Mouse (Mus musculus) layer of hippocampus, postnatal 25 days (tissue): ENCODE results near the gene Gigyf1. TPM values are rescaled to one million over a fixed set of nuclear protein-coding genes. Genes with fewer than 3 reads are reported as not detected.

Source experiments
- DNase-seq, 2 experiments: peaks; one replicate each; pipeline ENCODE4 v3.0.0; 2022; ENCODE audit warnings: mixed read lengths in 2 of 2, low spot score in 1 of 2; ENCODE audit errors: extremely low spot score in 1 of 2
- total RNA-seq, 2 experiments: library from RNA; stranded (reverse); gene quantifications; 2 replicates each; pipeline ENCODE4 v1.2.3; 2021

Gene Gigyf1
- total RNA-seq, 2 experiments from 2014 or later: 44.8 to 54.9 TPM

DNA sequence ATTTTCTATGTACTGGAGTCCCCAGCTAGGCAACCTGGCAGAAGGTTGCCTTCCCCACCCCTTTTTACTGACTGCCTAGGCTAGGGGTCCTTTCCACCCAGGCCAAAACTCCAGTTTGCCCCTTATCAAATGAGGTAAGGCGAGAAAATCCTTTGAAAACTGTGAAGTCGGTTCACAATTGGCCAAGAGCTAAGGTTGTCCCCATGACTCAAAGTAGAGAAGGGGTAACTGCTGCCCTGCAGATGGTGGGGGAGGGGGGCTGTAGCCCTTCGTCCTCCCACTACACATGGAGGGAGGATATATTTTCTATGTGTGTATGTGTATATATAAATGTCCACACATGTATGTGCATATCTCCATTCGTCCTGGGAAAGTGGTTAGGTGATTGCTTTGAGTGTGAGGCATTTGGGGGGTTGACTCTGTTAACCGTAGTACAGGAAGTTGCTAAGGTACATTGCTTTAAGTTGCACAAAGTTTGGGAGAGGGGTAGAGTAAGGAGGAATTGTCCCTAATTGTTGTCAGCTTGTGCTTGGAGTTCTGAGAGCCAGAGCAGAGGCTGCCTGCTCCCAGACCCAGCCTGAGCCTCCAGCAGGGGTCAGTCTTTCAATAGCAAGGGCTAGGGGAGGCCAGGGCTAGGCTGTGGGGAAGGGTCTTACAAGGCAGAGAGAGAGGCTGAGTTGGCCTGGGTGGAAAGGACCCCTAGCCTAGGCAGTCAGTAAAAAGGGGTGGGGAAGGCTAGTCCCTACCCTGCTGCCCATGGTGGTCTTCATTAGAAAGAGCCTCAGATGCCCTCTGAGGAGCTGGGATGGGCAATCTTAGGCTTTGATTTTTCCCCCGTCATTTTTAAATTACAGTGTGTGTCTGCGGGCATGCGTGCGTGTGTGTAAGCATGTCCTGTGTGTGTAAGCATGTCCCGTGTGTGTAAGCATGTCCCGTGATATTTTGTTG is 5.2 kb upstream of the Gigyf1 start:
- peak in 1 of 2 experiments; percentile 34 for DNase-seq

DNA sequence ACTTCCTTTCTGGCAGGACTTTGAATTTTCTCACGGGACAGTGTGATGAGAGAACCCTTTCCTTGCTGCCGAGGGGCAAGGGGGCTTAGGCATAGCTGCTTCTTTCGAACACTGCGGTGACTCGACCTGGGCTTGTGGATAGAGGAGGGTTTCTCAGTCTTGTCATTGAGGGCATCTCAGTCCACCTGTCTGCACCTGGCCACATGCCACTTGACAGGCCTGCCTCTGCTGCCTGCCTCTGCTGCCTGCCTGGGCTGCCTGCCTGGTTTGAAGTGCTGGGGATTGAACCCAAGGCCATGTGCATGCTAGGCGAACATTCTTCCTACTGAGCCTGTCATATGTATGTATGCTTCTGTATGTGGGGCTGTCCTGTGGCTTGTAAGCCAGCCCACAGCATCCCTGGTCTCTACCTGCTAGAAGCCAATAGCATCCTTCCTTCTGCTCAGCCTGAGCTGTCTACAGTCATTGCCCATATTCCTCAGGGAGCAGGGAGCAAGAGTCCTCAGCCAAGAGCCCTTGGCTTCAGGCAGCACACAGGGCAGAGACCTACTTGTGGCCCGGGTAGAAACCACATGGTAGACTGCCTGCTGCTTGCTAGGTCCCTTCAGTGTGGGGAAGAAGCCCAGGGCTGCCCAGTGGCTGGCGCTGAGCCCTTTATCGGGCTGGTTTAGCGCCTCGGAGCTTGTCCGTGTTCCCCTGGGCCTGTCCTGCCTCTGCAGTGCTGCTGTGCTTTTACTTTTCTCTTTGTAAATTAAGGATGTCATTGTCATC is 4.2 kb upstream of the Gigyf1 start:
- no peak for DNase-seq

DNA sequence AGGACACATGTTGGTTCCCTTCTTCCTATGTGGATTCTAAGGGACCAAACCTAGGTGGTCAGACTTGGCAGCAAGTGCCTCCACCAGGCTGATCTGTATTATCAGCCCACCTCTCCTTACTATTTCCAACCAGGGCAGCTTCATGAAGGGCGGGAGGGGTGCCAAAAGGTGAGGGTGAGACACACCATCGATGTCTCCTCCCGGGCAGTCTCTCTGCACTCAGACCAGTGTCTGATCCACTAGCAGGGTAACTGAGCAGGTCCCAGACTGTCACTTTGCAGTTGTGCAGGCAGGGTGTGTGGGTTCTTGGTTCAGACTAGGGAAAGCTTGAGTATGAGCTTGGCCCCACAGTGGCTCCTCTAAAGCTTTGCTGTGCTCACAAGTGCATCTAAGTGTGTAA is 3.5 kb upstream of the Gigyf1 start:
- DNase-seq: no peak

DNA sequence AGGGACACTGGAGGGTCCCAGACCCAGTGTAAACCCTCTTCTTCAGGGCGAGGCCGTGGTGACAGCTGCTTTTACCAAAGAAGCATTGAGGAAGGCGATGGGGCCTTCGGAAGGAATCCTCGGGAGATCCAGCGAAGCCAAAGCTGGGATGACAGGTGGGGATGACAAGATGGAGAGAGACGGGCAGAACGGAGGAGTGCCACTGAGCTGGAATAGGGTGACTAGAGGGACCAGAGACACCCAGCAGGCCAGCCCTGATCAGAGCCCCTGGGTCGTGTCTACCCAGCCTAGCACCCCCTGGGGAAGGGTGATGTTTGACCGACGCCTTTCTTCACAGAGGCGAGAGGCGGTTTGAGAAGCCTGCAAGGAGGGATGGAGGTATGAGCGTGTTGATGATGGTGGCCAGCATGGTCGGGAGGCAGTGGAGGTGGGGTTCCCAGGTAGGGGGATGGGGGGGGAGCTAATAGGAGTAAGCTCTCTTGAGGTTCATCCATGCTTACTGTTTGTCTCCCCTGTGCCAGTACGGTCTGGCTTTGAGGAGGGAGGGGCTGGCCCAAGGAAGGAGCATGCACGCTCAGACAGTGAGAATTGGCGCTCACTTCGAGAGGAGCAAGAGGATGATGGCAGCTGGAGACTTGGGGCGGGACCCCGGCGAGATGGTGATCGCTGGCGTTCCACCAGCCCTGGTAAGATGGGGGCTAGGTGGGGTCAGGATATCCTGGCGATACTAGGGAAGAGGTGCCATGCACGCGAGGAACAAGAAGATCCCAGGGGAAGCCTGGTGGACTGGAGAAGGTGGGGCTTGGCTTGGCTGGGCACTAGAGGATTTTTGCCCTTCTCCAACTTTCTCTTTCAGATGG is 1.6 kb downstream of the Gigyf1 start:
- no peak for DNase-seq

DNA sequence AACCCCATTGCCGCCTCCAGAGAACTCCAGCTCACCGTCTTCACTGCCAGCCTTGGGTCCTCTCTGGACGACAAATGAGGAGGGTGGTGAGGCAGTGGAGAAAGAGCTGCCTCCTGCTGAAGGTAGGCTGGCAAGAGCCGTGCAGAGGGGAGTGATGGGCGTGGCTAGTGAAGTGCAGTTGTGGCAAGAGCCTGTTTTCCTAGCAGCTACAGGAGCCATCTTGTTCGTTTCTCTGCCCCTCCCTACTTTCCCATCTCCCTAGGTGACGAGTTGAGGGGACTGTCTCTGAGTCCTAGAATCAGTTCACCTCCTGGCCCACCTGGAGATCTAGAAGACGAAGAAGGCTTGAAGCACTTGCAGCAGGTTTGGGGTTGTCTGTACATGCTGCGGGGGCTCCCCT is 3.5 kb downstream of the Gigyf1 start:
- DNase-seq: no peak

DNA sequence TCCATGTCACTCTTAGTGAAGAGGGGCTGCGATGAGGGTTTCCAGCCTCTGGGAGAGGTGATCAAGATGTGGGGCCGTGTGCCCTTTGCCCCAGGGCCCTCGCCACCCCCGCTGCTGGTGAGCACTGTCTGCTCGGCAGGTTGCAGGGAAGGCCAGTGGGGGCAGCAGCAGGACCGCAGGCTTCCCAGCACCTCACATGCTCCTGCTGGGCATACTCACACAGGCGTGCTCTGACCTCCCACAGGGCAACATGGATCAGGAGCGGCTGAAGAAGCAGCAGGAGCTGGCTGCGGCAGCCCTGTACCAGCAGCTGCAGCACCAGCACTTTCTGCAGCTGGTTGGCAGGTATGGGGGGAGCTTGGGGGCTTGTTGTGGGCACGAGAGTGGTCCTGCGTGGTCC is 4.4 kb downstream of the Gigyf1 start:
- DNase-seq: no peak

DNA sequence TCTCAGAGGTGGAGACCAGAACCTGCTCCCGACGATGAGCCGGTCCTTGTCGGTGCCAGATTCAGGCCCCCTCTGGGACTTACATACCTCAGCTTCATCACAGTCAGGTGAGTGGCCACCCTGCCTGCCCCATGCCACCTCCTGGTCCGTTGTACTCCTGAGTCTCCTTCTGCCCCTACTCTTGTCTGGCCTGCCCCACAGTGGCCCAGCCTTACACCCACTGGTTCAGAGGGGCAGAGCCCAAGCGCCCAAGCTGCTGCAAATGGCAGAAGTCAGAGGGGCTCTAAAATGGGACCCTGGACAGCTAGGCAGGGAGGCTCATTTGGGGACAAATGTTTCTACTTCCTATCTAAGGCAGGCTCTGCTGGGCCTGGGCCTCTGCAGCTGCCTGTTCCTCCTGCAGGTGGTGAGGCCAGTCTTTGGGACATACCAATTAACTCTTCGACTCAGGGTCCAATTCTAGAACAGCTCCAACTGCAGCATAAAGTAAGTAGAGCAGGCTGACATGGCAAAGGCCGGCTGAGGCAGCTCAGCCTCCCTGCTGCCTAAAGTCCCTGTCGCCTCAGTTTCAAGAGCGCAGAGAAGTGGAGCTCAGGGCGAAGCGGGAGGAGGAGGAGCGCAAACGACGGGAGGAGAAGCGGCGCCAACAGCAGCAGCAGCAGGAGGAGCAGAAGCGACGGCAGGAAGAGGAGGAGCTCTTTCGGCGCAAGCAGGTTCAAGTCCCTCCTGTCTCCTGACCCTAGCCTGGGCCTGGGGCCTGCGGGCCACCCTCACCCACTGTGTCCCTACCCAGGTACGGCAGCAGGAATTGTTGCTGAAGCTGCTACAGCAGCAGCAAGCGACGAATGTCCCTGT is 5.3 kb downstream of the Gigyf1 start:
- DNase-seq: no peak

DNA sequence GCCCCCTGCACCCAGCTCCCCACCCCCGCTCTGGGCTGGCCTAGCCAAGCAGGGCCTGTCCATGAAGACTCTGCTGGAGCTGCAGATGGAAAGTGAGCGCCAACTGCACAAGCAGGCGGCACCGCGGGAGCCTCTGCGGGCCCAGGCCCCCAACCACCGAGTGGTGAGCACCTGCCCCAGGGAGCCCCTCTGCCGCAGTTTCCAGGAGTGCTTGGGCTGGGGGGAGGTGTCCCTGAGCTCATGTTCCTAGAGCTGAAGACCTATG is 5.8 kb downstream of the Gigyf1 start:
- DNase-seq: no peak

DNA sequence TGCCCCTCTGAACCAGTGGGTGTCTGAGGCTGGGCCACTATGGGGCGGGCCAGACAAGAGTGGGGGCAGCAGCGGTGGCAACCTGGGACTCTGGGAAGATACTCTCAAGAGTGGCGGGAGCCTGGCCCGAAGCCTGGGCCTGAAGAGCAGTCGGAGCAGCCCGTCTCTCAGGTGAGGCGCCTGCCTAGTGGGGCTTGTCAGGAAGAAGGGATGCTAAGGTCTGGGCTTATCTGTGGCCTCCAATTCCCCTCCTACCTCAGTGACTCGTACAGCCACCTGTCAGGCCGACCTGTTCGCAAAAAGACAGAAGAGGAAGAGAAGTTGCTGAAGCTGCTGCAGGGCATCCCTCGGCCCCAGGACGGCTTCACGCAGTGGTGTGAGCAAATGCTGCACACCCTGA is 6.3 kb downstream of the Gigyf1 start:
- no peak for DNase-seq

DNA sequence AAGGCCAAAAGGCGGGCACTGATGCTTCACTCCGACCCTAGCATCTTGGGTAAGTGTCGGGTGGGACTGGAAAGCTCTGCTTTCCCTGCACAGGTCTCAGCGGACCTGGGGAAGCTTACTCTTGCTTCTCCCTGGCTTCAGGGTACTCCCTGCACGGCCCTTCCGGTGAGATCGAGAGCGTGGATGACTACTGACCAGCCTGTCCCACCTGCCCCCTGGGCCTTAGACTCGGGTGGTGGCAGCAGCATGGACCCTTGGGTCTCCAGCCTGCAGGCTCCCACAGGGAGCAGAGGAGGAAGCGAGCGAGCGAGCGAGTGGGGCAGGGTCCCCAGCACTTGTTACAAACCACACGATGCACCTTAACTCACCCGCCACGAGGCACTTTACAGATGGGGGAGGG is 7.2 kb downstream of the Gigyf1 start:
- DNase-seq: no peak

DNA sequence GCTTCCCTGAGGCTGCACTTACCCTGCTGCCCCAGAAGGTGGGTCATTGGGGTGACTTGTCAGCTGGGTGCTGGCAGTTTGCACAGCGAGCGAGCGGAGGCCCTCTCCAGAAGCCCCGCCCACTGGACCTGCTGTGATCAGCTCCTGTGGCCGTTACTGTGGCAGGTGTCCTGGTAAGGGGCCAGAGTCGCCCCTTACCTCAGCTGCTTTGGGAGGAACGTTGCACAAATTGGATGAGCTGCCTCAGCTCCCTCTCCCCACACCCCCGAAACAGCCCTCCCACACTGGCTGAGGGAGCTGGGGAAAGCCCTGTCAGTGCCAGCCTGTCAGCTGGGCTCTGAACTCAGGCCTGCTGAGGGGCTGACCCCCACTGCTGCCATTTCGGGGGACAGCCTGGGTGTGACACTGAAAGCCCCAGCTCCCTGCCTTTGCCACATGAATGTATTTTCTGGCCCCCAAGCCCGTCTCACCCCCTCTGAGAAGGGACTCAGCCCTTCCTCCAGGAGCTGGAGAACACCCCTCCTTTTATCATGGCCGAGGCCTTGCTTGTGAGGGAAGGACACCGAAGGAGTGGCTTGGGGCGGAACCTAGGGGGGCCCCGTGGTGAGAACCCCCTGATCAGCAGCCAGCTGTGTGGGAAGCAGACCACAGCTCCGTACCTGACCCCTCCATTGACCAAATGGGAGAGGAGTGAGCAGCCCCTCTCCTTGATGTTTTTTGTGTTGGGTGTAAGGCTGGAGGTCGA is 8.0 kb downstream of the Gigyf1 start:
- no peak for DNase-seq

DNA sequence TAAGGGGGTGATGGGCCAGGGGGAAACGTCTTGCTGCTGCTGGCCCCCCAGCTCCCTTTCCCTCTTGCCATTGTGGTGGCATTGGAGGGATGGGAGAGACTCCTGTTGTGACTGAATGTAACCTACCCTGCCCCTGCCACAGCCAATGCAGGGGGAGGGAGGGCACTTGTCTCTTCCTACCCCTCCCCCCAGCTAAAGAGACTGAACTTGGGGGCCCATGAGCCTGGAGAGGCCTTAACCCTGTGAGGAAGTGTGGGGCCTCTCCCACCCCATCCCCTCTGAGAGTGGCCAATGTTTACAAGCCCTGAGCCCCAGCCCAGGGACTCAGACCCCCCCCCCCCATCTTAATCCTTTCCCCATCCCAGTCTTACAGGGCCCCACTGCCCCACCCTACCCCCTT is 9.1 kb downstream of the Gigyf1 start:
- no peak for DNase-seq

DNA sequence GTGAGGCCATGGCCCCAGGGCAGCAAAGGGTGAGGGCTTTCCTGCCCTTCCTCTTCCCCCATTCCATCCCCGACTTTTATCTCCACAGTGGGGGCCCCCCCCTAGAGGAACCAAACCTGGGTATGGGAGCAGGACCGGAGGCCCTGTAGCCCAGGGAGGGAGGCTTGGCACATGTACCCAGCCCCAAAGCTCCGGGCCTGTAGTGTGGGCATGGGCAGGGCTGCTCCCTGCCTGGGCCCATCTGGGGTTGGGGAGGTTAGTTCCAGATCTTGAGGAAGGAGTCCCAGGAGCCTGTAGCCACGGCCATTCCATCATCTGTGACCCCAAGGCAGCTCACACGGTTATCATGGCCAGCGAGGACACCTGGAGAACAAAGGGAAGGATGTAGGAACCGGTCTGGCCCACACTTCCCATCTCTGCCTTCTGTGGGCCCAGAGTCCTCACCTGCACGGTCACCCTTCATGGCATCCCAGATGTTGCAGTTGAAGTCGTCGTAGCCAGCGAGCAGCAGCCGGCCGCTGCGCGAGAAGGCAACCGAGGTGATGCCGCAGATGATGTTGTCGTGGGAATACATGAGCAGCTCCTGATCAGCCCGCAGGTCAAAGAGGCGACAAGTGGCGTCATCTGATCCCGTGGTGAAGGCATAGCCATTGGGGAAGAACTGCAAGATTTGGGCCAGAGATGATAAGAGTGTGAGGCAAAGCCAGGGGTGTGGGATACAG is 10.1 kb downstream of the Gigyf1 start:
- no peak for DNase-seq

DNA sequence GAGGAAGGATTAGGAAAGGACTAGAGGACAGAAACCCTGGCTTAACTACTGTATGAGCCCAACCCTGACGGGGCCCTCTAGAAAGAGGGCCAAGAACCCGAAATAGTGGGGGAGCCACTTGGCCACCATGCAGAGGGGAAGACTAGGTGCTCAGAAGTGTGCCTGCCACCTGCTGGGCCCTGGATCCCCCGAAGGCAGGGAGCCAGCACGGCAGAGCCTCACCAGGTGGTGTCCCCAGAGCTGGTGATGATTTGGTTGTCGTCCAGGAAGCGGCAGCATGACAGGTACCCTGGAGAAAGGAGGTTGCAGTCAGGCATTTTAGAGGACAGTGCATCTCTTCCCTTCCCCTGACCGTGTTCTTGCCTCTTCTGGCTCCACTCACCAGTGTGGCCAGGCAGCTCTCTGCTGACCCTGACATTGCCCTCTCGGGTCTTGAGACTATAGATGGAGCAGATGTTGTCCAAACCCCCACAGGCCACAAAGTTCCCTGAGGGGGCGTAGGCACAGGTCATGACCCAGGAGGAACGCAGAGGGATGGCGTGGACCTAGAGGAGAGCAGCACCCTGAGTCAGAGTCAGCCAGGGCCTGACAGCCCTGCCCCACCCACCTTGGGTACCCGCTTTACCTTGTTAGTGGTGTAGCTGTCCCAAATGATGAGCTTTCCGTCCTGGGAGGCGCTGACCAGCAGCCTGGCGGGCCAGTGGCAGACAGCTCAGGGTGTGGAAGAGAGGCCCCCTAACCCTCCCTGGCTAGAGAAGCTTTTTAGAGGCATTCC is 11.1 kb downstream of the Gigyf1 start:
- no peak for DNase-seq

DNA sequence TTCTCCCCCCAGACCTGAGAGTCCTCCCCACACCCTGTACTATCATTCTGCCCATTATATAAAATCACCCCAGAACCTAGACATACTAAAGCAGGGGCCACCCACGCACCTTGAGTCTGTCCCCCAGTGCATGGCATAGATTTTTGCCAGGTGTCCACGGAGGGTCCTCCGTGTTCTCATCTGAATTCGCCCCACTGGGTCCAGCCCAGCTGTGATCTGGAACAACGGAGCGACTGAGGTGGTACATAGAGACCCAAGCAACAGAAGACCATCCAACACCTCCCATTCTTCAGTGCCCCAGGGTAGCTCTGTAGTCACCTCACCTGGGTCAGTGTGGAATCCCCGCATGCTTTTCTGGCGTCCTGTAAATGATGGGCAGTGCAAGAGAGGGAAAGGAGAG is 11.7 kb downstream of the Gigyf1 start:
- no peak for DNase-seq

DNA sequence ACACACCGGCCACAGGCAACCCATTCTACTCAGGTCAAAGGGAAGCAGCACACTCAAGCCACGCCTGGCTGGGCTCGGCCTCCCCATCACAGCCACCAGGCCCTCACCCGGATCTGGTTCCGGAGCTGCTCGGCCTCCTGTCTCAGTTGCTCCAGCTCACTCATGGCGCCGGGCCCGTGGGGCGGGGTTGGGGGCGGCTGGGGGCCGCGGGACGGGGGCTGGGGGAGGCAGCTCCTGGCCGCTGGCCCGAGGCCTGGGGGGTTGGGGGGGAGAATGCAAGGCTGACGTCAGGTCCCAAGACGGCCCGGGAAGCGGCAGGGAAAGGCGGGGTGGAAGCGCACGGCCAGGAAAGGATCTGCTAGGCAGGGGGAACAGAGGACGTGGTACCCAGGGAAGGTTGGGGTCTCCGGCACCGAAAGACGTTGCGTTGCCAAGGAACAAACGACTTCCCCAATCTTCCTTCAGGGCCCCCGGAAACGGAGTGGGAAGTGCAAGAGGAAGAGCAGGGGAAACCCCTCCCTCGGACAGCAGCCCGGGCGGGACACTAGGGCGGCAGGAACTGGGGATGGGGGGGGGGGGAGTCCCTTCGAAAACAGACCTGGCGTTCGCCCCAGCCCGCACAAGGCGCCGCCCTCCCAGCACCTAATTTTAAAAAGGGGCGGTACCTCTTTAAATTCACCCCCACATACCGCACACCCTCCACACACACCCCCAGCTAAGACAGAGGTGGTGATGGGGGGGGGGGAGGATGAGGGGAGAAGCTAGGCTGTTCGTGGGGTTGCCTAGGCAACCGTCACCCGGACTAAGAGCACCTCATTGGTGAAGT is 12.5 kb downstream of the Gigyf1 start:
- DNase-seq: peak in 1 of 2 experiments; percentile 52
